In the genomic region with DNA sequence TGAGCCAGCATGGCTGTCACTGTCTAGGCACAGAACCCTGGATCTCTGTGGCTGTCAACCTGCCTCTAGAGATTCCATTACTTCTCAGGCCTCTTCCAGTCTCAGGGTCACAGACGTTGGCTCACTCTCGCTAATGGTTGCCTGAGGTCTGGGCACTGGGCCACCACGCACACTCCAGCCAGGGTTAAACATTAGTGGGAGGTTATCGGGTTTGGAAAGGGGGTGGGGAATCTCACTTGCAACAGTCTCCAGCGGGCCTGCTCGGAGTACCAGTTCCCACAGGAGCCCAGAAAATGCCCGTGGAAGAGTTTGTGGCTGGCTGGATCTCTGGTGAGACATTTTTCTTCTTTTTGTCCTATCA, we compare ENCODE assay signal across 8 mouse cellular contexts. TPM values are rescaled to one million over a fixed set of nuclear protein-coding genes. Genes with fewer than 3 reads are reported as not detected.
DNase-seq lines count a peak whose midpoint lies in the region; ATAC-seq lines count a peak whose summit lies in the region.

No protein-coding gene starts in this region.

- H3K9me3 ChIP-seq in neural tube, embryonic 12.5 days: no peaks in the 10 kb centered on the region
- no peaks in the 10 kb centered on the region for H3K9me3 ChIP-seq in heart, embryonic 13.5 days

- H3K36me3 ChIP-seq in neural tube, embryonic 12.5 days: no peaks in the 10 kb centered on the region
- 0 out of 2 replicates have a peak, but pooled peaks cover 2% of the 10 kb centered on the region for H3K36me3 ChIP-seq in heart, embryonic 13.5 days

- DNase-seq in neural tube, embryonic 10.5 days (ENCODE audit: extremely low spot score, low spot score): no peak
- DNase-seq in kidney, postnatal 4 days: peak; percentile 70 to 79
- no peak for DNase-seq in cerebellum, adult 11 months
- DNase-seq in thymus, postnatal 10 days (ENCODE audit: low spot score in 2 of 2): no peak

- no peak overlapping the region for H3K27ac ChIP-seq in neural tube, embryonic 12.5 days
- peak overlapping the region; percentile 78; the same call in 1 of the 2 replicates for H3K27ac ChIP-seq in heart, embryonic 13.5 days (replicated peaks)

- H3K4me1 ChIP-seq in neural tube, embryonic 12.5 days: peaks cover 12% of the 10 kb centered on the region
- H3K4me1 ChIP-seq in heart, embryonic 13.5 days: peaks cover 33% of the 10 kb centered on the region

- no peak for ATAC-seq in neural tube, embryonic 12.5 days (ENCODE audit: low FRiP score, low read depth)
- no peak for ATAC-seq in heart, embryonic 13.5 days (ENCODE audit: extremely low read depth, insufficient number of reproducible peaks, low FRiP score, low TSS enrichment)
- ATAC-seq in monocyte, adult 5-6 weeks (replicated peaks; ENCODE audit: insufficient number of reproducible peaks, low FRiP score, low TSS enrichment, poor library complexity, severe bottlenecking): 0 out of 2 replicates have a peak, but pooled peaks have one; percentile 0
- no peak for ATAC-seq in activated CD4-positive, CD25-positive, alpha-beta regulatory T cell, adult 4 months

- peak overlapping the region; percentile 18; the same call in 1 of the 2 replicates for H3K9ac ChIP-seq in neural tube, embryonic 12.5 days
- H3K9ac ChIP-seq in heart, embryonic 13.5 days: peak overlapping the region; percentile 67

- H3K4me3 ChIP-seq in neural tube, embryonic 12.5 days: peak overlapping the region; percentile 7; the same call in 1 of the 2 replicates
- H3K4me3 ChIP-seq in heart, embryonic 13.5 days: peak overlapping the region; percentile 36

- H3K27me3 ChIP-seq in neural tube, embryonic 12.5 days (replicated peaks): no peaks in the 10 kb centered on the region
- no peaks in the 10 kb centered on the region for H3K27me3 ChIP-seq in heart, embryonic 13.5 days (replicated peaks)

- 70% methylated on average over 7 of the region's 7 CpGs for WGBS in neural tube, embryonic 12.5 days
- 57% methylated on average over 7 of the region's 7 CpGs for WGBS in heart, embryonic 13.5 days

- H3K4me2 ChIP-seq in neural tube, embryonic 12.5 days (replicated peaks): 0 out of 2 replicates have a peak overlapping the region, but pooled peaks have one; percentile 12
- peak overlapping the region; percentile 57 for H3K4me2 ChIP-seq in heart, embryonic 13.5 days

RNA-seq across cellular contexts. Expression of a gene that starts 0.7 kb away (rescaled TPM):
- 1.7 and 2.5 TPM in 2 replicates for polyA plus RNA-seq in neural tube, embryonic 12.5 days (2016; fragmentation: Nextera tagmentation; extraction: Ambion mirVana)
- polyA plus RNA-seq in heart, embryonic 13.5 days (2015; fragmentation: Nextera tagmentation; extraction: Ambion mirVana): 3.7 and 4.2 TPM in 2 replicates
- total RNA-seq in monocyte, adult 5-6 weeks (2017): 64.4 to 73.5 TPM (median 69.7 TPM) in 3 replicates
- 10 to 100 TPM; 43.3 to 60.2 TPM for polyA plus RNA-seq in activated CD4-positive, CD25-positive, alpha-beta regulatory T cell, adult 4 months (2017; shearing (Covaris generic))

RNA-seq across cellular contexts. Expression of a gene that starts 3.3 kb away (rescaled TPM):
- polyA plus RNA-seq in neural tube, embryonic 12.5 days (2016; fragmentation: Nextera tagmentation; extraction: Ambion mirVana): 27.0 and 33.0 TPM in 2 replicates
- polyA plus RNA-seq in heart, embryonic 13.5 days (2015; fragmentation: Nextera tagmentation; extraction: Ambion mirVana): 27.4 and 29.0 TPM in 2 replicates
- total RNA-seq in monocyte, adult 5-6 weeks (2017): 32.8 to 50.6 TPM (median 34.5 TPM) in 3 replicates
- polyA plus RNA-seq in activated CD4-positive, CD25-positive, alpha-beta regulatory T cell, adult 4 months (2017; shearing (Covaris generic)): 10 to 100 TPM; 70.6 to 78.6 TPM

RNA-seq across cellular contexts. Expression of a gene that starts 15.6 kb away (rescaled TPM):
- polyA plus RNA-seq in neural tube, embryonic 12.5 days (2016; fragmentation: Nextera tagmentation; extraction: Ambion mirVana): 10.5 and 11.8 TPM in 2 replicates
- polyA plus RNA-seq in heart, embryonic 13.5 days (2015; fragmentation: Nextera tagmentation; extraction: Ambion mirVana): 1.9 and 2.0 TPM in 2 replicates
- 0.64 to 0.97 TPM (median 0.95 TPM) in 3 replicates for total RNA-seq in monocyte, adult 5-6 weeks (2017)
- under 1 TPM; 0.29 to 0.58 TPM for polyA plus RNA-seq in activated CD4-positive, CD25-positive, alpha-beta regulatory T cell, adult 4 months (2017; shearing (Covaris generic))

RNA-seq across cellular contexts. Expression of a gene that starts 34.5 kb away (rescaled TPM):
- polyA plus RNA-seq in neural tube, embryonic 12.5 days (2016; fragmentation: Nextera tagmentation; extraction: Ambion mirVana): 156 and 174 TPM in 2 replicates
- polyA plus RNA-seq in heart, embryonic 13.5 days (2015; fragmentation: Nextera tagmentation; extraction: Ambion mirVana): 98.1 and 104 TPM in 2 replicates
- 50.3 to 76.6 TPM (median 76.0 TPM) in 3 replicates for total RNA-seq in monocyte, adult 5-6 weeks (2017)
- 100 to 1,000 TPM; 123 to 178 TPM for polyA plus RNA-seq in activated CD4-positive, CD25-positive, alpha-beta regulatory T cell, adult 4 months (2017; shearing (Covaris generic))

RNA-seq across cellular contexts. Expression of a gene that starts 46.3 kb away (rescaled TPM):
- 4.7 and 5.7 TPM in 2 replicates for polyA plus RNA-seq in neural tube, embryonic 12.5 days (2016; fragmentation: Nextera tagmentation; extraction: Ambion mirVana)
- polyA plus RNA-seq in heart, embryonic 13.5 days (2015; fragmentation: Nextera tagmentation; extraction: Ambion mirVana): 8.9 and 9.3 TPM in 2 replicates
- 14.7 to 32.1 TPM (median 27.0 TPM) in 3 replicates for total RNA-seq in monocyte, adult 5-6 weeks (2017)
- polyA plus RNA-seq in activated CD4-positive, CD25-positive, alpha-beta regulatory T cell, adult 4 months (2017; shearing (Covaris generic)): under 1 TPM in 1 of 2 experiments, not detected in 1; 0.25 TPM

Comparison
In these comparisons a context has a peak if more than half of its experiments do, and no peak if none do; other contexts are left out.
1. DNase-seq: peak in kidney, postnatal 4 days (2 of 2); none in neural tube, embryonic 10.5 days (single experiment), cerebellum, adult 11 months (single experiment) and thymus, postnatal 10 days (0 of 2).